Mouse (Mus musculus) myocyte (in vitro differentiated cells): ENCODE data around the gene Rpsa. TPM values are rescaled to one million over a fixed set of nuclear protein-coding genes. Genes with fewer than 3 reads are reported as not detected.

Experiments
- H3K27me3 ChIP-seq: one replicate; pipeline ENCODE4 v1.6.1; 2011; ENCODE audit not compliant: control insufficient read depth, insufficient read depth, insufficient read length
- H3K36me3 ChIP-seq: one replicate; pipeline ENCODE4 v1.6.1; 2011; ENCODE audit not compliant: control insufficient read depth, insufficient read depth
- H3K4me2 ChIP-seq: one replicate; pipeline ENCODE4 v1.6.1; 2011; ENCODE audit warnings: low read depth, control low read depth
- H3K4me3 ChIP-seq: one replicate; pipeline ENCODE4 v1.5.1; 2011; ENCODE audit warnings: mild to moderate bottlenecking, control low read depth, moderate library complexity
- H3K79me2 ChIP-seq: one replicate; pipeline ENCODE4 v1.6.1; 2011; ENCODE audit not compliant: control insufficient read depth, insufficient read depth
- H3ac ChIP-seq: one replicate; pipeline ENCODE4 v1.6.1; 2011; ENCODE audit not compliant: control insufficient read depth, insufficient read length
- CEBPB ChIP-seq: IDR thresholded peaks from 2 replicates; pipeline ENCODE4 v1.6.1; 2011; ENCODE audit warnings: mild to moderate bottlenecking, moderate library complexity; ENCODE audit not compliant: poor library complexity, insufficient read depth, severe bottlenecking
- E2F4 ChIP-seq: IDR thresholded peaks from one replicate; pipeline ENCODE4 v1.6.1; 2011; ENCODE audit warnings: mild to moderate bottlenecking, control low read depth, moderate library complexity; ENCODE audit not compliant: insufficient read depth
- MAX ChIP-seq: IDR thresholded peaks from one replicate; pipeline ENCODE4 v1.6.1; 2011; ENCODE audit warnings: low read depth, mild to moderate bottlenecking, control low read depth
- MYOD1 ChIP-seq, 3 experiments: IDR thresholded peaks; one replicate each; pipeline ENCODE4 v1.6.1; 2011; ENCODE audit warnings: control low read depth in 2 of 3, low read depth in 2 of 3, mild to moderate bottlenecking in 2 of 3, moderate library complexity in 1 of 3; ENCODE audit not compliant: insufficient read length in 2 of 3, control insufficient read depth in 1 of 3
- MYOG ChIP-seq, 3 experiments: IDR thresholded peaks; one replicate each; pipeline ENCODE4 v1.6.1; 2011; ENCODE audit warnings: control low read depth in 2 of 3, low read depth in 2 of 3, mild to moderate bottlenecking in 2 of 3; ENCODE audit not compliant: insufficient read length in 2 of 3, control insufficient read depth in 1 of 3, insufficient read depth in 1 of 3
- POLR2A ChIP-seq: IDR thresholded peaks from one replicate; pipeline ENCODE4 v1.6.1; 2011; ENCODE audit warnings: low read depth, mild to moderate bottlenecking, control low read depth, moderate library complexity; ENCODE audit not compliant: insufficient read length
- POLR2AphosphoS2 ChIP-seq: IDR thresholded peaks from one replicate; pipeline ENCODE4 v1.6.1; 2011; ENCODE audit warnings: low read depth, control low read depth; ENCODE audit not compliant: insufficient read length
- REST ChIP-seq: IDR thresholded peaks from one replicate; pipeline ENCODE4 v1.6.1; 2011; ENCODE audit warnings: mild to moderate bottlenecking, control low read depth, moderate library complexity; ENCODE audit not compliant: insufficient read depth, insufficient read length
- SRF ChIP-seq: IDR thresholded peaks from one replicate; pipeline ENCODE4 v1.6.1; 2011; ENCODE audit warnings: low read depth; ENCODE audit not compliant: control insufficient read depth, insufficient read length
- TCF12 ChIP-seq: IDR thresholded peaks from one replicate; pipeline ENCODE4 v1.6.1; 2011; ENCODE audit warnings: mild to moderate bottlenecking, control low read depth; ENCODE audit not compliant: poor library complexity, insufficient read depth, severe bottlenecking
- TCF3 ChIP-seq: IDR thresholded peaks from one replicate; pipeline ENCODE4 v1.6.1; 2011; ENCODE audit warnings: low read depth, control low read depth; ENCODE audit not compliant: insufficient read length
- USF1 ChIP-seq: IDR thresholded peaks from one replicate; pipeline ENCODE4 v1.6.1; 2011; ENCODE audit warnings: low read depth, mild to moderate bottlenecking, control low read depth, moderate library complexity
- polyA plus RNA-seq: library from polyadenylated mRNA; unstranded; fragments of >200 nt; fragmentation: generic; extraction: Trizol; gene quantifications from one replicate; pipeline ENCODE4 v1.2.1, GENCODE M21; 2012; ENCODE audit warnings: missing spikeins

The Rpsa gene
- polyA plus RNA-seq, 1 experiment, result 2,555 TPM

DNA sequence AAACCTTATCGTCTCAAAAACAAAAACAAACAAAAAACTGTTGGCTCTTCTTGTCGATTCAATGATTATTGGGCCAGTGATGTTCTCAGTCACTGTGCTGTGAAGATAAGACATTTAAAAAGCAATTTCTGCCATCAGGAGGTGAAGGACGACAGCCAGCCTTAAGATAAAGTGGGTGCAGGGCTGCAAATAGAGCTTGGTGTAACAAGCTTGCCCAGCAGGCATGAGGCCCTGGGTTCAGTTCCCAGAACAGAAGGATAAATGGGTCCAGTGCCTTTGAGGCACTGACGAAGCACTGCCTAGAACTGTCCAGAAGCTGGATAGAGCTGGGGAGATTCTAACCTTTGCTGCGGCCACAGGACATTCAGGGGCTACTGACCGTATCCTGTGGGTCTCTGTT is 15.0 kb upstream of the Rpsa start:
- no peak overlapping the region for H3ac ChIP-seq
- no peak overlapping the region for H3K4me3 ChIP-seq
- no peaks in the 10 kb centered on the region for H3K27me3 ChIP-seq
- peaks cover 7% of the 10 kb centered on the region for H3K79me2 ChIP-seq
- TF ChIP-seq CEBPB (no peak), MYOG (IDR thresholded peaks at IDR 0.05; ENCODE audit: control insufficient read depth in 1 of 3, insufficient read depth in 1 of 3, insufficient read length in 2 of 3, low read depth in 2 of 3) (no peak), POLR2AphosphoS2 (no peak), TCF3 (no peak), REST (no peak), MAX (no peak), POLR2A (no peak), E2F4 (no peak), USF1 (no peak), SRF (no peak), TCF12 (no peak), MYOD1 (IDR thresholded peaks at IDR 0.05; ENCODE audit: control insufficient read depth in 1 of 3, insufficient read length in 2 of 3, low read depth in 2 of 3) (no peak)
- no peak overlapping the region for H3K4me2 ChIP-seq
- H3K36me3 ChIP-seq, result no peaks in the 10 kb centered on the region

DNA sequence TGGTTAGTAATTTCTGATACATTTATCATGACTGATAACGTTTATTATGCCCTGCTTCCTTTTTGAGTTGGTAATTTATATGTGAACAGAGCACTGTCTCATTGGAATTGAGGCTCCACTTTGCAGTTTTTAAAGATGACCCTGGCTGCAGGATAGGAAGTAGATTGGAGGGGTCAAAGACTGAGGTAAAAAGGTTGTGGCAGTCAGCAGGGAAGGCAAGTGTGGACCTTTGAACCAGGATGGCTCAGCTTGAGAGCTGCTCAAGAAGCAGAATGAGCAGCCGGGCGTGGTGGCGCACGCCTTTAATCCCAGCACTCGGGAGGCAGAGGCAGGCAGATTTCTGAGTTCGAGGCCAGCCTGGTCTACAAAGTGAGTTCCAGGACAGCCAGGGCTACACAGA is 14.0 kb upstream of the Rpsa start:
- TF ChIP-seq MYOD1 (IDR thresholded peaks at IDR 0.05; ENCODE audit: control insufficient read depth in 1 of 3, insufficient read length in 2 of 3, low read depth in 2 of 3) (no peak), TCF3 (no peak), USF1 (no peak), CEBPB (no peak), MYOG (IDR thresholded peaks at IDR 0.05; ENCODE audit: control insufficient read depth in 1 of 3, insufficient read depth in 1 of 3, insufficient read length in 2 of 3, low read depth in 2 of 3) (no peak), MAX (no peak), TCF12 (no peak), POLR2A (no peak)
- Histone ChIP-seq H3K4me3 (no peak overlapping the region), H3ac (no peak overlapping the region), H3K36me3 (no peaks in the 10 kb centered on the region), H3K27me3 (no peaks in the 10 kb centered on the region), H3K79me2 (peaks cover 7% of the 10 kb centered on the region), H3K4me2 (no peak overlapping the region)

DNA sequence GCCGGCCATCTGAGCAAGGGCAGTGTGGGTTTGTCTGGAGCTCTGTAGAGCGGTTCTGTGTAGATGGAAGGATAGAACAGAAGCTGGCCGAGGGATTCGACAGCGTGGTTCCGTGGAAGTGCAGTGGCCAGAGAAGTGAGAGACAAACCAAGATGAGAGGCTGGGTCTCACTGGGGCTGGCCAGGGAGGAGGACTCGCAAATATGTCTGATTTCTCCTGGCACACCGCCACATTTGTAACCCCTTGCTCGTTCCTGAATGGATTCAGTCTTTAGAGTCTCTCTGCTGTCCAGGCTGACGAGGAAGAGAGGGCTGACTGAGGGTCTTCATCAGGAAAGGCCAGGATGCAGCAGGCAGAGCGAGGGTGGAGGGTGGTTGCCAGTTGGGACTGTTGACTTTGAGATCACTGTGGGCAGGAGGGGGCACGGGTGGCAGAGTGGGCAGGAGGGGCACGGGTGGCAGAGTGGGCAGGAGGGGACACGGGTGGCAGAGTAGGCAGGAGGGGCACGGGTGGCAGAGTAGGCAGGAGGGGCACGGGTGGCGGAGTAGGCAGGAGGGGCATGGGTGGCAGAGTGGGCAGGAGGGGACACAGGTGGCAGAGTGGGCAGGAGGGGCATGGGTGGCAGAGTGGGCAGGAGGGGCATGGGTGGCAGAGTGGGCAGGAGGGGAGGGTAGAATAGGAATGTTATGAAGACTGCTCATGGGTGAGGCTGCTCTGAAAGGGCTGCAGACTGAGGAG is 13.3 kb upstream of the Rpsa start:
- H3K27me3 ChIP-seq, result no peaks in the 10 kb centered on the region
- no peak overlapping the region for H3K4me2 ChIP-seq
- H3K4me3 ChIP-seq, result no peak overlapping the region
- TF ChIP-seq POLR2A, result no peak
- TF ChIP-seq REST, result no peak
- no peaks in the 10 kb centered on the region for H3K36me3 ChIP-seq
- H3ac ChIP-seq, result no peak overlapping the region
- H3K79me2 ChIP-seq, result peaks cover 7% of the 10 kb centered on the region

DNA sequence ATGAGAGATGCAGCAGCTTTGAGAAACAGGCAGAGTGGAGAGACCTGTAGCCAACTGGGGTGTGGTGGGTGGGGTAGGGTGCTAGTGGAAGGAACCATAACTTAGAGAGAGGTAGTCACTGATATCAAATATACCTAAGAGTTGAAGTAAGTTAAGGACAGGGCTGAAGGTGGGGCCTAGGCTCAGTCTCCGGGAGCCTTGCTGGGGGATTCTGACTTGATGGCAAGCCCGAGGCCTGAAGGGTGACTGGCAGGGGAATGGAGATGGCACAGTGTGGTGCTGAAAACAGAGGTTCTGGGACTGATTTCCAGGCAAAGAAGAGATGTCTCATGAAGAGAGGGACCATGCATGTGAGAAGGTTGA is 12.7 kb upstream of the Rpsa start:
- no peaks in the 10 kb centered on the region for H3K27me3 ChIP-seq
- H3K36me3 ChIP-seq, result no peaks in the 10 kb centered on the region
- no peak overlapping the region for H3ac ChIP-seq
- no peak for TF ChIP-seq POLR2AphosphoS2
- TF ChIP-seq TCF12, result no peak
- no peak for TF ChIP-seq POLR2A
- TF ChIP-seq SRF, result no peak
- no peak for TF ChIP-seq USF1
- TF ChIP-seq MAX, result no peak
- no peak for TF ChIP-seq MYOD1 (IDR thresholded peaks at IDR 0.05; ENCODE audit: control insufficient read depth in 1 of 3, insufficient read length in 2 of 3, low read depth in 2 of 3)
- no peak for TF ChIP-seq REST
- H3K79me2 ChIP-seq, result peaks cover 7% of the 10 kb centered on the region
- no peak overlapping the region for H3K4me2 ChIP-seq
- H3K4me3 ChIP-seq, result no peak overlapping the region

DNA sequence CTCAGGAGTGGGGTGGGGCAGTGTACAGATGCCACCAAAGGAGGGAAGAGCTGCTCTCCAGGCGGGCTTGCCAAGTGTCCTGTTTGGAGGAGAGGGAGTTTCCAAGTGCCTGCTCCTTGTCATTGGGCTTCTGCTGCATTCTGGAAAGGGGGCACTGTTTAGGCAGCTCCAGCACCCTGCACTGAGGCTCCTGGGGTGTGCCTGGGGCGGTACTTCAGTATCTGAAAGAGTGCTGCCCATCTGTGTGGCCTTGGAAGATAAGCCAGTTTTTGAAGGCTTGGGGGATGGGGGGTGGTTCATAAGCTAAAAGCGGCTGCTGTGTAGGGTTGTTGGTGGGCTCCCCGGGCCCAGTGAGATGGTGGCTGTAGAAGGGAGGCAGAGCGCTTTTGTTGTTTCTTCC is 11.9 kb upstream of the Rpsa start:
- TF ChIP-seq CEBPB (no peak), SRF (no peak), MYOD1 (IDR thresholded peaks at IDR 0.05; ENCODE audit: control insufficient read depth in 1 of 3, insufficient read length in 2 of 3, low read depth in 2 of 3) (no peak), REST (no peak), E2F4 (no peak), MYOG (IDR thresholded peaks at IDR 0.05; ENCODE audit: control insufficient read depth in 1 of 3, insufficient read depth in 1 of 3, insufficient read length in 2 of 3, low read depth in 2 of 3) (no peak), POLR2AphosphoS2 (no peak), TCF3 (no peak), MAX (no peak), POLR2A (no peak), TCF12 (no peak), USF1 (no peak)
- no peak overlapping the region for H3ac ChIP-seq
- H3K79me2 ChIP-seq, result peaks cover 7% of the 10 kb centered on the region
- H3K4me3 ChIP-seq, result no peak overlapping the region
- no peaks in the 10 kb centered on the region for H3K36me3 ChIP-seq
- H3K4me2 ChIP-seq, result no peak overlapping the region
- no peaks in the 10 kb centered on the region for H3K27me3 ChIP-seq
